ENCODE assay signal across 7 mouse cellular contexts in genomic region chr1:79858389-79858994, GRCm38 (mm10). TPM values are rescaled to one million over a fixed set of nuclear protein-coding genes. Genes with fewer than 3 reads are reported as not detected.
A peak's percentile ranks its signal among the peaks of the same experiment; 100 is the strongest.
DNase-seq lines count a peak whose midpoint lies in the region; ATAC-seq and TF ChIP-seq lines count a peak whose summit lies in the region.

No protein-coding gene starts in this region.

- no peaks in the 10 kb centered on the region for H3K9me3 ChIP-seq in intestine, postnatal 0 days (ENCODE audit: control insufficient read depth)
- H3K9me3 ChIP-seq in lung, postnatal 0 days (ENCODE audit: low read length), result no peaks in the 10 kb centered on the region

- H3K4me1 ChIP-seq in testis, adult 2 months (ENCODE audit: control insufficient read depth, insufficient read depth, low read length), result peaks cover 6% of the 10 kb centered on the region
- H3K4me1 ChIP-seq in bone marrow, adult 2 months (ENCODE audit: control insufficient read depth, insufficient read depth, low read length), result peaks cover 6% of the 10 kb centered on the region
- peaks cover 3% of the 10 kb centered on the region; the same call in 1 of the 2 replicates for H3K4me1 ChIP-seq in intestine, postnatal 0 days (replicated peaks; ENCODE audit: control insufficient read depth, insufficient read depth, low read length)
- peaks cover 13% of the 10 kb centered on the region; the same call in 1 of the 2 replicates for H3K4me1 ChIP-seq in lung, postnatal 0 days (ENCODE audit: insufficient read depth, low read depth, low read length)

- H3K4me3 ChIP-seq in testis, adult 2 months (ENCODE audit: control insufficient read depth, low read depth, low read length), result peak overlapping the region; percentile 81
- peak overlapping the region; percentile 46 for H3K4me3 ChIP-seq in bone marrow, adult 2 months (replicated peaks; ENCODE audit: control insufficient read depth, low read depth, low read length)
- peak overlapping the region; percentile 67 for H3K4me3 ChIP-seq in intestine, postnatal 0 days (ENCODE audit: low read depth, low read length)
- H3K4me3 ChIP-seq in lung, postnatal 0 days (ENCODE audit: low read depth, low read length), result peak overlapping the region; percentile 71

- no peak for DNase-seq in testis, postnatal 14 days (ENCODE audit: low spot score)
- DNase-seq in gastrocnemius, postnatal 14 days, result peak; percentile 10
- DNase-seq in lung, postnatal 0 days (ENCODE audit: low spot score), result peak; percentile 69
- peak; percentile 77 for DNase-seq in retina, postnatal 1 day

- H3K9ac ChIP-seq in intestine, postnatal 0 days (ENCODE audit: low read depth, low read length), result peak overlapping the region; percentile 45
- peak overlapping the region; percentile 64 for H3K9ac ChIP-seq in lung, postnatal 0 days (replicated peaks; ENCODE audit: low read depth)

- no peaks in the 10 kb centered on the region for H3K36me3 ChIP-seq in testis, adult 2 months (ENCODE audit: control insufficient read depth, insufficient read depth, low read length)
- H3K36me3 ChIP-seq in intestine, postnatal 0 days (ENCODE audit: control insufficient read depth, insufficient read depth), result no peaks in the 10 kb centered on the region
- H3K36me3 ChIP-seq in lung, postnatal 0 days (ENCODE audit: insufficient read depth, low read length), result no peaks in the 10 kb centered on the region

- H3K27ac ChIP-seq in testis, adult 2 months (ENCODE audit: control insufficient read depth, insufficient read depth, low read depth, low read length), result no peak overlapping the region
- no peak overlapping the region; the same call in 1 of the 2 replicates for H3K27ac ChIP-seq in bone marrow, adult 2 months (ENCODE audit: control insufficient read depth, insufficient read depth, low read depth, low read length, poor library complexity)
- no peak overlapping the region for H3K27ac ChIP-seq in intestine, postnatal 0 days (ENCODE audit: low read depth, low read length)
- peak overlapping the region; percentile 45 for H3K27ac ChIP-seq in lung, postnatal 0 days (ENCODE audit: low read length)

- peak; percentile 39; the same call in 1 of the 2 replicates for ATAC-seq in intestine, postnatal 0 days
- ATAC-seq in lung, postnatal 0 days, result peak; percentile 47

- intact Hi-C loops in gastrocnemius, postnatal 14 days (cut with DNase I; ENCODE audit: low total_unique reads), result no loop called here

- no peak for TF ChIP-seq EP300 in lung, postnatal 0 days (IDR thresholded peaks at IDR 0.05)

- peaks cover 2% of the 10 kb centered on the region for H3K27me3 ChIP-seq in testis, adult 2 months (ENCODE audit: control insufficient read depth, insufficient read depth, low read length)
- peaks cover 14% of the 10 kb centered on the region; the same call in 1 of the 2 replicates for H3K27me3 ChIP-seq in intestine, postnatal 0 days (replicated peaks; ENCODE audit: control insufficient read depth, insufficient read depth, low read length)
- no peaks in the 10 kb centered on the region for H3K27me3 ChIP-seq in lung, postnatal 0 days (replicated peaks; ENCODE audit: insufficient read depth, low read length)

- peak overlapping the region; percentile 99 for H3K4me2 ChIP-seq in intestine, postnatal 0 days (replicated peaks; ENCODE audit: low read depth)
- peak overlapping the region; percentile 96 for H3K4me2 ChIP-seq in lung, postnatal 0 days (replicated peaks; ENCODE audit: low read depth, low read length)

- no peak for TF ChIP-seq CTCF in testis, adult 2 months (IDR thresholded peaks at IDR 0.05; ENCODE audit: control insufficient read depth, insufficient read depth, insufficient replicate concordance, low read depth, low read length)
- TF ChIP-seq CTCF in bone marrow, adult 2 months (IDR thresholded peaks at IDR 0.05; ENCODE audit: control insufficient read depth, insufficient read depth, low read length), result no peak
- TF ChIP-seq CTCF in intestine, postnatal 0 days (IDR thresholded peaks at IDR 0.05; ENCODE audit: low read depth), result no peak
- no peak; the same call in 1 of the 2 replicates for TF ChIP-seq CTCF in lung, postnatal 0 days (IDR thresholded peaks at IDR 0.05)

- under 1% methylated on average over 68 of the region's 76 CpGs for WGBS in bone marrow, adult 2 months
- WGBS in intestine, postnatal 0 days, result under 1% methylated on average over 62 of the region's 76 CpGs
- WGBS in lung, postnatal 0 days, result under 1% methylated on average over 33 of the region's 76 CpGs

- no peak for TF ChIP-seq POLR2A in testis, adult 2 months (IDR thresholded peaks at IDR 0.05; ENCODE audit: control insufficient read depth, low read depth, low read length)
- no peak for TF ChIP-seq POLR2A in bone marrow, adult 2 months (IDR thresholded peaks at IDR 0.05; ENCODE audit: borderline replicate concordance, control insufficient read depth, low read depth, low read length)

RNA-seq across cellular contexts. Expression of gene Serpine2, which starts 2.5 kb away (rescaled TPM):
- 1.7 and 8.9 TPM in 2 replicates for polyA plus RNA-seq in testis, adult 2 months (2012; rRNA removed)
- 56.1 and 86.2 TPM in 2 replicates for polyA plus RNA-seq in bone marrow, adult 2 months (2011; ENCODE audit: insufficient read depth, insufficient read length, low replicate concordance, missing spikeins)
- 10 to 100 TPM; 41.6 to 45.5 TPM for total RNA-seq in gastrocnemius, postnatal 14 days (2021)
- polyA plus RNA-seq in intestine, postnatal 0 days (2015; fragmentation: Nextera tagmentation; extraction: Ambion mirVana), result 39.2 and 41.6 TPM in 2 replicates
- 271 and 276 TPM in 2 replicates for polyA plus RNA-seq in lung, postnatal 0 days (2015; fragmentation: Nextera tagmentation; extraction: Ambion mirVana)
